Mouse (Mus musculus) Patski (cell line): ENCODE results near the gene Tanc1. TPM values are rescaled to one million over a fixed set of nuclear protein-coding genes. Genes with fewer than 3 reads are reported as not detected.

Experiments
- ATAC-seq: fragments of 100-300 bp; one replicate; pipeline ENCODE4 v1.8.0; 2021
- CTCF ChIA-PET: fragments of 350-600 bp; sonication (Branson Sonifier 250); formaldehyde crosslinking; loops from one replicate; lab custom pipeline; 2022; ENCODE audit warnings: inconsistent platforms; lab: Charles Lee
- POLR2A ChIA-PET: fragments of 350-600 bp; sonication (Branson Sonifier 250); formaldehyde crosslinking; loops from one replicate; lab custom pipeline; 2022; ENCODE audit warnings: antibody characterized with exemption, inconsistent platforms; lab: Charles Lee
- DNase-seq: peaks from one replicate; pipeline ENCODE4 v3.0.0-alpha.2; 2011; ENCODE audit warnings: low read depth, low spot score
- H3K27me3 ChIP-seq: fragments of 371-371 bp; one replicate; pipeline ENCODE4 v1.5.1; 2021
- CTCF ChIP-seq: fragments of 100-300 bp; IDR thresholded peaks from one replicate; pipeline ENCODE4 v1.5.1; 2021
- in situ Hi-C: fragments of 300-500 bp; cut with MboI; formaldehyde crosslinking; loops from 3 replicates; pipeline ENCODE4 v1.11.1; 2018; ENCODE audit warnings: low pct_unique_long_range_greater_than_20kb, mixed read lengths
- polyA plus RNA-seq: library from polyadenylated mRNA; unstranded; gene quantifications from one replicate; pipeline ENCODE4 v1.2.3, GENCODE M21; 2021

The Tanc1 gene
- polyA plus RNA-seq, 1 experiment from 2014 or later = 45.3 TPM

GRCm38 (mm10) chr2:59646740-59647390, 35.0 kb downstream of the Tanc1 start:
- no peak for TF ChIP-seq CTCF
- ChIA-PET POLR2A (no interaction called here), CTCF (no interaction called here)
- H3K27me3 ChIP-seq = no peaks in the 10 kb centered on the region
- in situ Hi-C loops = no loop called here
- ATAC-seq = no peak
- no peak for DNase-seq

DNA sequence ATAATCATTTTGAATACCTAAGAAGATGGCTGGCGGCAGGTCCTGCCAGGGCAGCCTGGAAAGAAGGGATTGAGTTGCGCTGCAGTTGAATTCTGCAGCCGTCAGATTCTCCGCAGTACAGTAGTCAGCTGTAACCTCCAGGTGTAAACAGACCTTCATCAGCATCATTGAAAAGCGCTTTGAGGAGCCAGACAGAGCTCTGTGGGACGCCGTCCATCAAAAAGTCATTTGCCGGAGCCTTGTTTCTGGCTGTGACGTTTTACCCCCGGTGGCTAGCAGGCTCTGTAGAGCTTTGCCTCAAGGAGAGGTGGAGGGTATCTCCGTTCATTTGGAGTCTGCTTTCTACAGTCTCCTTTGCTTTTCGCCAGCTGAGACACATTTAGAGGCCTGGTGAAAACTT, 36.6 kb downstream of the Tanc1 start:
- in situ Hi-C loops = no loop called here
- no peaks in the 10 kb centered on the region for H3K27me3 ChIP-seq
- ATAC-seq (no peak), DNase-seq (no peak)
- CTCF ChIA-PET = interaction anchor here (1.0 kb wide), 1 partner anchor 53 kb away, joined by 3 read pairs; no protein-coding TSS in a partner anchor
- no peak for TF ChIP-seq CTCF
- POLR2A ChIA-PET = interaction anchor here (1.0 kb wide), 1 partner anchor 14 kb away, joined by 3 read pairs; no protein-coding TSS in a partner anchor

DNA sequence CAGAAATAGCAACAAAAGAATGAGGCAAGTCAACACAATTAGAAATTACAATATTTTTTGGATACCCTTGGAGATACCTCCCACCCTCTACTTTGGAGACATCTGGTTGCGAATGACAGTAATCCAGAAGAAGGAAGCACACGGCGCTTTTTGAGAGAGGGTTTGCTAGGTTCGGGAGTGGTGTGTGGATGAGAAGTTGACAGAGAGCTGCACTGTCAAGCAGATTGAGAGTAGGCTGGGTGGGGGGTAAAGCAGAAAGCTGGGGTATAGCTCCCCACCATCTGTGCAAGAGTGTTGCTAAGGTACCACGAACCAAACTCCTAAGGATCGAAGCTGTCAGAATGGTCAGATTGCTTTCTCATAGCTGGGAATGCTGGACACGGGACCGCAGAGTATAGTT, 40.0 kb downstream of the Tanc1 start:
- DNase-seq (no peak), ATAC-seq (no peak)
- in situ Hi-C loops = no loop called here
- no peak for TF ChIP-seq CTCF
- POLR2A ChIA-PET = interaction anchor here (0.9 kb wide), 1 partner anchor 39 kb away, joined by 3 read pairs; no protein-coding TSS in a partner anchor
- CTCF ChIA-PET = interaction anchor here (1.0 to 1.5 kb wide), 5 partner anchors 10 to 21 kb away, joined by 3 to 6 read pairs (median 3); no protein-coding TSS in a partner anchor
- no peaks in the 10 kb centered on the region for H3K27me3 ChIP-seq

DNA sequence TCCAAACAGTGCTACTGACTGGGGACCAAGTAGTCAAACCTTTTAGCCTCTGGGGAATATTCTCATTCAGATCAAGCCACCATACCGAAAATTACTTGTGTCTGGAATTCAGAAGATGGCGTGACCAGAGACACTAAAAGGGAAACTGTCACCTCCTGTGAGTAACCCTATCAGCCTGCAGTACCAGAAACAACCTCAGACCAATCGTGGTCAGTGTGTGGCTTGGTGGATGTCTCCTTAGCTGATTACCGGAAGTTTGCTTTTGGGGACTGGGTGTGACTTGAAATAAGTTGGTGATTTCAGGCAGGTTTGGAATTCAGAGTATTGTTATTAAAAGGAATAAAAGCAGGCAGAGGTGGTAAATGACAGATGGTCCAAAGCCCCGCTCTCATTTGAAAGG, 40.9 kb downstream of the Tanc1 start:
- CTCF ChIA-PET = interaction anchor here (1.2 to 1.5 kb wide), 2 partner anchors 12 to 19 kb away, joined by 4 to 6 read pairs; no protein-coding TSS in a partner anchor
- DNase-seq (no peak), ATAC-seq (no peak)
- TF ChIP-seq CTCF = no peak
- POLR2A ChIA-PET = no interaction called here
- in situ Hi-C loops = no loop called here
- H3K27me3 ChIP-seq = no peaks in the 10 kb centered on the region

- POLR2A ChIA-PET = no interaction called here
- in situ Hi-C loops = no loop called here
- CTCF ChIA-PET = no interaction called here
- ATAC-seq (no peak), DNase-seq (no peak)
- TF ChIP-seq CTCF = no peak
- H3K27me3 ChIP-seq = no peaks in the 10 kb centered on the region
Measured at GRCm38 (mm10) chr2:59653306-59654165, 41.7 kb downstream of the Tanc1 start.

DNA sequence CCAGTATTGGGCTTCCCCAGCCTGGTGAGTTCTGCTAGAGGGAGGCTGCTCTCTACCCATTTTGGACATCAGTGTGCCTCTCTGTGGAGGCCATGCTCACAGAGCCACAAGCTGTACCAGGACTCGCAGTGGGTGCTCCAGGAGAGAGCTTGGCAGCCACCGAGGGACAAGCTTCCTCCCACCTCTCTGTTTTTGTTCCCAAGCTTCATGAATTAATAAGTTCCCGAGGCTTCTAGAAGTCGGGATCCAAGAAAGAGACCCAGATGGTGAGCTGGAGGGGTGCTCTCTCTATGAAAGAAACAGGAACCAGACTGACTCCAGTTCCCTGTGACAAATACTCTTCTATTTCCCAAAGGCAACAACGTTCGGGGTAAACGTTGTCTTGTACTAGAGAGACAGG, 43.6 kb downstream of the Tanc1 start:
- DNase-seq (no peak), ATAC-seq (no peak)
- ChIA-PET POLR2A (no interaction called here), CTCF (interaction anchor here (1.3 kb wide), 1 partner anchor 11 kb away, joined by 4 read pairs; no protein-coding TSS in a partner anchor)
- TF ChIP-seq CTCF = no peak
- H3K27me3 ChIP-seq = no peaks in the 10 kb centered on the region
- in situ Hi-C loops = no loop called here

- CTCF ChIA-PET = interaction anchor here (0.8 to 1.3 kb wide), 2 partner anchors 12 to 19 kb away, joined by 3 to 4 read pairs; no protein-coding TSS in a partner anchor
- no peak for ATAC-seq
- no peak for TF ChIP-seq CTCF
- POLR2A ChIA-PET = no interaction called here
- H3K27me3 ChIP-seq = no peaks in the 10 kb centered on the region
- in situ Hi-C loops = no loop called here
- no peak for DNase-seq
Measured at GRCm38 (mm10) chr2:59656680-59657079, 44.8 kb downstream of the Tanc1 start.

- TF ChIP-seq CTCF = no peak
- ChIA-PET CTCF (no interaction called here), POLR2A (no interaction called here)
- ATAC-seq (no peak), DNase-seq (no peak)
- in situ Hi-C loops = no loop called here
- H3K27me3 ChIP-seq = no peaks in the 10 kb centered on the region
Measured at GRCm38 (mm10) chr2:59659686-59660085, 47.8 kb downstream of the Tanc1 start.

- in situ Hi-C loops = no loop called here
- no peaks in the 10 kb centered on the region for H3K27me3 ChIP-seq
- no peak for ATAC-seq
- TF ChIP-seq CTCF = no peak
- ChIA-PET POLR2A (interaction anchor here (1.2 kb wide), 1 partner anchor 9 kb away, joined by 3 read pairs; no protein-coding TSS in a partner anchor), CTCF (interaction anchor here (1.0 kb wide), 2 partner anchors 9 to 43 kb away, joined by 3 to 4 read pairs; no protein-coding TSS in a partner anchor)
- no peak for DNase-seq
Measured at GRCm38 (mm10) chr2:59660891-59661805, 49.3 kb downstream of the Tanc1 start.
